Mouse (Mus musculus) lung, postnatal 10 days (tissue): Measurements from ENCODE around the gene Gm5134.

Source experiments
- DNase-seq: peaks from one replicate; pipeline ENCODE4 v3.0.0; 2021

Gm5134 gene

DNA sequence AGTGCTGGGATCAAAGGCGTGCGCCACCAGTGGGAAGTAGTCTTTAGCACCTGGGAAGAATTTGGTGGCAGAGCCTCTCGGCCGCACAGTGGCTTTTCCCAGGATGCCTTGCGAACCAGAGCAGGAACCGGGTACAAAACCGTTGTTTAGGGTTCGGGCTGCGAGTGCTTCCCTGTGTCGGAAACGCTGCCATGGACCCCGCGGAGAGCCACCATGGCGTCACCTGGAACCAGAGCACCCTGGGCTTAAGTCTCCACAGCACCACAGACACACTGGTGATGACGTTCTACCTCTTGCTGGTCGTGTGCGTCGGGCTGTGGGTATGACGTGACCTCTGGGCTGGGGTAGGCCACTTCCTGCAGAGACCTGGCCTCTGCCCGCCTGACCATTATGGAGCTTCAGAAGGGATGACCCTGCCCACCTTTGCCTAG is at the start of gene Gm5134:
Gm5134 (plus strand) TSS at position 134 of the 431 bp plus-strand sequence.
- no peak for DNase-seq

DNA sequence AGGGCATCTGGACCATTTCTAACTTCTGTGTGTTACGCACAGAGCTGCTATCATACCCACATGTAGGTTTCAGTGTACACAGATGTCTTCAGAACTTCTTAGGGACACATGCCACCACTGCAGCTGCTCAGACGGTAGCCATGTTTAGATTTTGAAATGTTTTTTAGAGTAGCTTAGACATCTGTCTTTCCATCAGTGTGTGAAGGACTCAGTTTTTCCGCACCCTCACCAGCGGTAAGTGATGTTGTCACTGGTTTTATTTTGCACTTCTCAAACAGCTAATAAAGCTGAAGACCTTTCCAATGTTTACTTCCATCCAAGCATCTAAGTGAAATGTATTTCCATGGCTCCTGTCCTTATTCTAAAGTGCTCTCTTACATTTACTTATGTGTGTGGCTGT is 47.4 kb upstream of the Gm5134 start:
- DNase-seq: no peak

DNA sequence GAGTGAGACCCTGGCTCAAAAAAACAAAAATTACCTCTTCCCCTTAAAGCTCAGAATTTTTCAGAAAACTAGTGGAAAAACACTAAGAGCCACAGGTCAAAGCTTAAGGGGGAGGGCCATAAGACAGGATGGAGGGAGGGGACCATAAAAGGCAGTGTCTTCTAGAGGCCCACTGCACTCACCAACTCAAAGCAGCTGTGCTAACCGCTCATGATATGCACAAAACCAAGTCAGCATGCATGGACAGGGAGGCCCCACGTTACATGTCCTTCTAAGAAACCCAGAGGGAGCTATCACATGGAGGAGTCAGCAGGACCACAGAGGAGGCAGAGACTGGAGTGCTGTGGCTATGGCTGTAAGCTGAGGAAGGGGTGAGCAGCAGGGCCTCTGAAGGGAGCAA is 43.6 kb upstream of the Gm5134 start:
- no peak for DNase-seq

DNA sequence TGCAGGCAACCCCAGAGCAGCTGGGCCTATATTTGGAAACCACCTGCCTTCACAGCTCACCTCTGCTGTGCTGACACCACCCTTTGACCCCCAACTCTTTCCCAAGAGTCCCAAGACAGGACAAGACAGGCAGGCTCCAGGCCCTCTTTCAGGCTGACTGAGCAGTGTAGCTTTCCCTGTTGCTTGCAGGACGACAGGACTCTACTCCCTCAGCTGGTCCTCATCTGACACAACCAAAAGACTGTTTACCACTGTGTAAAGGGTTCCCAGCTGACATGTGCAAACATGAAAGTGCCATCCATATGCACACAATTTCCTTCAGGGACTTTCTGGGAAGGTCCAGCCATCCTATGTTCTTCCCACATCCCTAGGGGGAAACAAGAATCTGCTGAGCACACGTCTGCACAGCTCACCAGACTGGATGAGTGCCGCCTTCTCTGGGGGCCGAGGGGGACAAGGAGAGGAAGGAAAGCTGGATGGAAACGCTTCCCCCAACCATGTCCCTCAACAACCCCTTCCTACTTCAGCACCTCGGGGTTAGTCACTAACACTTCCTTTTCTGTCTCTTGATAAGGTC is 41.2 kb upstream of the Gm5134 start:
- DNase-seq: peak; percentile 12

DNA sequence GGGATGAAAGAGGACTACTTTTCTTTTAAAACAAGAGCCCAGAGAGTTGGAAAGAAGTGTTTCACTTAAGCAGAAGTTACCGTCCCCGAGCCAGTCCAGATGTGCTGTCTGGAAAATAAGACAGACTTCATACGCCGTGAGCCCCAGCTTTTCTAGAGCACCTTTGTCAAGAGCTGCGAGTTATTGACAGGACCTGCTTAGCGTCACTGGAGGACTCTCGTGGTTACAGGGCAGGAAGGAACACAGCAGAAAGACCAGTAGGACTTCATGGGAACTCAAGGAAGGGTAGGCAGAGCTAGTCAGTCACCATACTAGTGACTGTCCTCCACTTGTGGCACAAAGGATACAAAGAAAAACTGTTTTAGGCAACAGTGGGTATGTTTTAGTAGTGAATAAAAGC is 38.8 kb upstream of the Gm5134 start:
- DNase-seq: no peak

DNA sequence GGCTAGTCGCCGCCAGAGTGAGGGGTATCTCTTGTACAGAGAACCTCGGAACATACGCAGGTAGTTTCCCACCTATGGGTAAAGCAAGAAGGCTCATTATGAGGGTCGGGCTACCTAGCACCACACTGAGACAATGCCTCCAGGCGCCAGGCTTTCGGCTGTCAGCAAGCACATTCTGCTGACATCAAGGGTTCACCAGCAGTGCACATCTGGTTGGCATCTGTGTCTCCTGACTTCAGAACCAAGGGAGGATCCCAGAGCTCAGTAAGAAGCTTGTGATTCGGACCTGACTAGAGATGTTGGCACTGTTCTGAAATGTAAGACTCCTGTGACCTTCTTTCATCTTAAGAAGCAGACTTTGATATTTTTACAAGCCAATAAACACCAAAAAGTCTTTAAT is 37.5 kb upstream of the Gm5134 start:
- DNase-seq: no peak

DNA sequence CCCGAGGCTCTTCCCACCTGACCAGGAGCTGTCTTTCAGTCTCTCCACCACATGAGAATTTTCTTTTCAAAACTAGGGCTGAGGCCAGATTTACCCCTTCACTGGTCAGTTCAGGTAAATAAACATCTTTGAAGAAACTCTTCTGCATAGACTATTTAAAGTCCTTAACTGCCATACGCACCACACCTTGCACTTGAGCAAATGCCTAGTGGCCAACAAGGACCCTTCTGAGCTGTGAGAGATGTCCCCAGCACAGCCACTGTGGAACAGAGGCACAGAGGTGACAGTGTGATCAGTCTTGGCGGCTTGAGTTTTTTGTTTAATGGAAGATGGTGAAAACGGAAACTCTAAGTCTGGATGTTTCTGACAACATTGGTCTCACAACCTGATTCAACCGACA is 35.3 kb upstream of the Gm5134 start:
- peak; percentile 41 for DNase-seq

DNA sequence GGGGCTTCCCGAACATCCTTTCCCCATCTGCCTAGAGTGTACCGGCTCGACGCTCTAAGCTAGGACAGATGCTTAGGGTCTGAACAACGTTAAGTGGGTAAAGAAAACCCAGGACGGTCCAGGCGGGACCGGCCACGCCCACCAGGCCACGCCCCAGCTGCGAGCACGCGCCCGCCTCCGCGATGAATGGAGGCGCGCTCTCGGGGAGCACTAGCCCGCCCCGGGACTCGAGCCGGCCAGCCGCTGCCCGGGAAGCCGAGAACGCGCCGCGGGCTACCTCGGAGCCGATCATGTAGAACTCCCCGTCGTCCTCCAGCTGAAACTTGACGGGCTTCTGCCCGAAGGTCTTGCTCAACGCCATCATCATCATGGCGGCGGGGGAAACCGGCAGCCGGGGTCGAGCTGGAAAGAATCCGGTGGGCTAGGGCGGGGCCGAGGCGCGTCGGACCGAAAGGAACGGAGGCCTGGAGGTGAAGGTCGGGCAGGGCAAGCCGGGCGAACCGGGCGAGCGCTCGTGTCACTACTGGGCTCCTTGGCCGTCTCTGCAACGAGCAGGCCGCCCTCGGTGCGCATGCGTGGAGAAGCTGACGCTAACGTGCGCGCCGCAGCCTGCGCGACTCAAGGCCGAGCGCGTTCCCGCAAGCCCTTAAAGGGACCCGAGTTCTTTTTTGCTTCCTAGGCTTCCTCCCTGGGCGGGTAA is 33.1 kb upstream of the Gm5134 start, which contains the start of gene Smarcb1:
Smarcb1 (minus strand) TSS at position 592 of the 700 bp plus-strand sequence.
- peak; percentile 96 for DNase-seq

DNA sequence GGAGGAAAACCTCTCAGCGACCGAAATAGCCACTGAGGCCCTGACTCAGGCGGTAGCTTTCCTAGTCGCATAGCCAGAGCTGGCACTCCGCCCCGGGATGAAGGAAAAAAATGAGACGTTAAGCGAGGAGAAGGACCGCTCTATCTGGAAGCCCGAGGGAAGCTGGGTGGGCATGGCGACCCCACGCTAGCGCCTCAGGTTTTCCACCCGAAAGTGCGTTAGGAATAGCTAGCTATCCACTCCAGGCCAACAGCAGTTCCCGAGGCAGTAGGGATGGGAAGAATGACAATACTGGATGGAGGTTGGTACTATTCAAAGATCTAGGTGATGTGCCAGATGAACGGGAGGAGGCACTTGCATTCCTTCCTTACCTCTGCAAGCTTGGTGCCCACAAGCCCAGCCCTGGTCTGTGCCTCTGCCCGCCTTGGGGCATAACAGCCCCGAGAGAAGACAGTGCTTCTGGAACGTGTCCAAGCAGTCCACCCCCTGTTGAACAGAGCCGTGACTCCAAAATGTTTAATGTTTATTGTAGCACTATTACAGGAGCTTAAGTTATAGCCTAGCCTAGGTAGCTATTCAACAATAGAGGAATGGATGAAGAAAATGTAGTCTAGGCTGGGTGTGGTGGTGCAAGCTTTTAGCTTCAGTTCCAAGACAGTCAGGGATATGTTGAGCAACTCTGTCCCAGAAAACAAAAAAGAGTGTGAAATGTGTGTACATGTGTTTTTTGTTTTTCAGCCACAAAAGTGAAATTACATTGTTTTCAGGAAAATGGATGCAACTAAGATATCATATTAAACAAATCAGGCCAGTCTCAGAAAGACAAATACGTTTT is 32.4 kb upstream of the Gm5134 start:
- DNase-seq: peak; percentile 32

DNA sequence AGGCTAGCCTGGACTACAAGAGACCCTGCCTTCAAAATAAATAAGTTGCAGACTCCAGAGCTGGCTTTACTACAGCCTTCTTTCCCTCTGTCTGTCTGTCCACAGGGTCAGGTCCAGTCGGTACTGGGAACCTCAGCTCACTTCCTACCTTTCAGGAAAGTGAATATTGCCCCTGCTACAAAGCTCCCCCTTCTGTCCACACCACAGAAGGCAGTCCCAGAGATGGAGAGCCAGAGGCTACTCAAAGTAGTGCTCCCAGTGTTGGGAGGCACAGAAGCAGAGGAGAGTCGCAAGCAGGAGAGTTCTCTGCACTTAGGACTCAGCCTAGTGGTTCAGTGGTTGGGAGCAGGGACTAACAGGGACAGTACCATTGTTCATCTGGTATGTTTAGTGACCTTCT is 30.0 kb upstream of the Gm5134 start:
- peak; percentile 29 for DNase-seq

DNA sequence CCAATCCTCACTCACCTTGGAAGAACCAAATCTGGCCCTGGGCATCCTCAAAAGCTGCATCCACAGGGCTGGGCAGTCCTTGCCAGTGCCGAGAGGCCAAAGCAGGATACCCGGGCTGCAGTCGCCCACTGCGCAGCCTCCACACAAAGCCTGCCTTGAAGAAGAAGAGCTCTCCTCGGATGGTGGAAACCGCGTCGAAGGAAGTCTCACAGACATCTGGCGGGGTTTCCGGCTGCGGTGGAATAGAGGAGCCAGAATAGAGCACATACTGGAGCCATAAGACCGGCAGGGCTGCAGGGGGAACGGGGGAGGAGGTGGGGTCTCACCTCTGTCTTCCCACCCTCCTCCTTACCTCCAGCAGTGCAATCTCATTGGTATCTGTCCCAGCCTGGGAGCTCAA is 27.9 kb upstream of the Gm5134 start:
- DNase-seq: no peak

DNA sequence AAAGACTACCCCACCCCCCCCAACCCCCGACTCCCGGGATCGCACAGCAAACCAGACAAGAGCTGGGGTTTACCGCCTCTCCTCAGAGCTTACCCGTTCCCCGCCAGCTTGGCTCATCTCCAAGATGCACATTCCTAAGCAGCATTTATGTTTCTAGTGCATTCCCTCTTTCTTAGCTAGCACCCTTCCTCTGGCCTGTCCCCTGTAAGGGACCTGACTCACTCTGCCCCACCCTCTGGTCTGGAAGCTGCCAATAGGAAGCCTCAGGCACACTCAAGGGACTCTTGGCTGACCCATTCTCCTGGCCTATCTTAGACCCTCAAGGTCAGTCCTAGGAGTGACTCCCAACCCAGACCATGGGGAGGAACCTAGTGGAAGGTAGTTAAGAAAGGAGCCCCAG is 24.0 kb upstream of the Gm5134 start:
- DNase-seq: peak; percentile 81

DNA sequence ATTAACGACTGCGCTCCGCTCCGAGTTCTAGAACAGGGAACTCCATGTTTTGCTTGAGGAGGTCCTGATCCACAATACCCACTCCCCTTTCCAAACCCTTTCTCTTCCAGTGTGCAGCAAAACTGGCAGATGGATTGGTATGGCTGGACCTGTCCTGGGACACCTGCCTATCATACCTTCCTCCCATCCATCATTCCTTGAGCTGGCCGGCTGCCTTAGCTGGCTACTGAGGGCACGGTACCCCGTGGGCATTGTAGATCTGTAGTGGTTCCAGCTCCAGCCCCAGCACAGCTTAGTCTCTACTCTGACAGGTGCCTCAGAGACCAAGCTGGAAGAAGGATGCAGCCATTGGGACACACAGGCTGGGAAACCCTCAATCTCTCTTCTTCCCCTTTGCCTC is 23.0 kb upstream of the Gm5134 start:
- DNase-seq: no peak

DNA sequence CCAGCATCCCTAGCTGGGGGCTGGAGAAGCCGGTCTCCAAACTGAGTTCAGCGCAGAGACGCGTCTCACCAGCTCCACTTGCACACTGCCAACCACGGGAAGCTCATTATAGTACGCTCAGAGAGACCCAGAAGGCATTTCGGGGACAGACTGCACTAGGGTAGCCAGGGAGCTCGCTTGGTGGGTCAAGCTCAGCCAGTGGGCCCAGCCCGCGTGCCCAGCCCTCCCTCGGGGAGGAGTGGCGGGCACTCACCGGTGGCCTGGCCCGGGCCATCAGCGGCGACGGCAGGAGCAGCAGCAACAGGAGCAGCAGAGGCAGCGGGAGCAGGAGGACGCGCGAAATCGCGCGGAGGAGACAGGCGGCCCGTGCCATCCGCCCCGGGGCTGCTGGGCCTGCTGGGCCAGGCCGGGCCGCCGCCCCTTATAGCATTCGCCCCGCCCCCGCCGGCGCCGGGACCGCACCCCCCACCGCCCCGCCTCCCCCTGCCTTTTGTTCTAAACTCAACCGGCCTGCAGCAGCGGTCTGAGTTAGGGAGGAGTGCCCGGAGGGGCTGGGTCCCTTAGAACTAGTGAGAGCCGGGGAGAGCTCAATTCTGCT is 22.1 kb upstream of the Gm5134 start:
- peak; percentile 69 for DNase-seq

DNA sequence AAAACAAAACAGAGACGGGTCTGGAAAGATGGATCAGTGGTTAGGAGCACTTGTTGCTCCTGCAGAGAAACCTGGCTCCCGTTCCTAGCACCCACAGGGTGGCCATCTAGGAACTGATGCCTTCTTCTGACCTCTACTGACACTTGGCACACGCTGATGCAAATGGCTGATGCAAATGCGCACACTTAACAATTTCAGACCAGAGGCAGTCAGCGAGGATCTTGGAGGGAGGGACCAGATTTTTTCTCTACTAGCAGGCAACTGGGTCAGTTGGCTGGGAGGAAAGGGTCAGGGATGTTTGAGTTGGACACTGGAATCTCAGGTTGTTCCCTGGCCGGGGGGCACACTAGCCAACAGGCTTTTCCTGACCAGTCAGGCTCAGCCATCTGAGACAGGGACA is 21.4 kb upstream of the Gm5134 start, which contains the start of gene Chchd10:
Chchd10 (plus strand) TSS at position 240 of the 400 bp plus-strand sequence.
- no peak for DNase-seq

DNA sequence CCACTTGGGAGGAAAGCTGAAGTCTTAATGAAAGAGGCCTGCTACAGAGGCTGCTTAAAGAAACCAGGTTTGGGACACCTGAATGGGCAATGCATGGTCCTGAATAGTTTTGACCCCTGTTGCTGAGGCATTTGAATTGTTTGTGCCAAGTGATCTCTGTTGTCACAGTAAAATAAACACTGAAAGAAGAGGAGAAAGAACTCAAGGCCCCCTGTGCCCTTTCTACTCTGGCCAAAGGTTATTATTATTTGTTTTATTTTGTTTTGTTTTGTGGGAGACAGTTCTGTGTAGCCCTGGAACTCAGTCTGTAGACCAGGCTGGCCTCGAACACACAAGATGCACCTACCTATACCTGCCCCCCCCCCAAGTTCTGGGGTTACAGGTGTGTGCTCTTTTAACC is 19.3 kb upstream of the Gm5134 start:
- no peak for DNase-seq

DNA sequence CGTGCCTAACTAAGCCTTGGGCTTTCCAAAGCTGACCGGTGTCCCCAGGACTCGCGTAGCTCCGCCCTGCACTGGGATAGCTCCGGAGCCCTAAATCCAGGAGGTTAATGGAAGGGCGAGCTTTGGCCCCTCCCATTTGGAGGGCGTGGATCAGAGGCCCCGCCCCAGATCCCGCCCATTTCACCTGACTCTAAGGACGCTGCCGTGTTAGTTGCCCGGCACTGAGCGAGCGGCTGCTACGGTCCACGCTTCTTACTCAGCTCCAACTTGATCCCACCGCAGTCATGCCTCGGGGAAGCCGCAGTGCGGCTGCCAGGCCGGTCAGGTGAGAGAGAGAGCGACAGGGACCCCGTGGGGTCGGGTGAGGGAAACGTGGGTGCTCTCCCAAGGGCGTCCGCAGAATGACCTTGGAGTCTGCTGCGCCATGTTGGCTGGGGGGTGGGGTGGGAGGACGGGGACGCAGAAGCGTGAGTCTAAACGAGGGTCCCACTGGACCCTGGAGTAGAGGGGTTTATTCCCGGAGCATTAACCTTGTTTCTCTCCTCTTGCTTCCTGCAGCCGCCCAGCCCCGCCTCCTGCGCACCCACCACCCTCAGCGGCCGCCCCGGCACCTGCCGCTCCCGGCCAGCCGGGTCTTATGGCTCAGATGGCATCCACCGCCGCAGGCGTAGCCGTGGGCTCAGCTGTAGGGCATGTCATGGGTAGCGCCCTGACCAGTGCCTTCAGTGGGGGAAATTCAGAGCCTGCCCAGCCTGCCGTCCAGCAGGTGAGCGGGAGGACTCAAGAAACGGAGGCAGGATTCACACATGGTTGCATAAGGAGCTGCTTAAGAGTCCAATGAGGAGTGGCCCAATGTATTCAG is 18.4 kb upstream of the Gm5134 start, which contains the start of gene Mmp11:
Mmp11 (minus strand) TSS at position 817 of the 862 bp plus-strand sequence.
- DNase-seq: peak; percentile 70

DNA sequence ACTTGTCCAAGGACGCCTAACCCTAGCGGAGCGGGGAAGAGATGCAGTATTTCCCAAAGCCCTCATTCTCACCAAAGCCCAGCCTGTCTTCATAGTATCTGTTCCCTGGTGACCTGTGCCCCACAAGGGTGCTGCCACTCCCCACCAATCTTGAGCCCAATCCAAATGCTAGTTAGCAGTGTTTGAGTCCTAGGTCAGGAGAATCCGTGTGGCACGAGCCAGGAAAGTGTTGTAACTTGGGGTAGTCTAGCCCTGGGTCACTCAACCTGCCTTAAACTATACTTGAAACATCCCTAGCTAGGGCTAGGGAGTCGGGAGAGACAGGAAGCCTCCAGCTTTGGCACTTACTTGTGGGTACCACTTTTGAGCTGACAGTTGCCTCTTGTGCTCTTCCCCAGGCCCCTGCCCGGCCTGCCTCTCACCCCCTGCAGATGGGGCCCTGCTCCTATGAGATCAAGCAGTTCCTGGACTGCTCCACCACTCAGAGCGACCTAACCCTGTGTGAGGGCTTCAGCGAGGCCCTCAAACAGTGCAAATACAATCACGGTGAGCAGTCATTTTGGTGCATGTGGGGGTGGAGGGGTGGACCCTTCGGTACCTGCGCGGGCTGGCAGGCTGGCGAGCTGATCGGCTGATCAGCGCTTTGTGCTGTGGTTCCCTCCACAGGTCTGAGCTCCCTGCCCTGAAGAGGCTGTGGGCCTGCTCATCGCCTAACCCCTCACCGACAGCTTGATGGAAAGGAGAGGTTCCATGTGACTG is 17.2 kb upstream of the Gm5134 start:
- DNase-seq: no peak

DNA sequence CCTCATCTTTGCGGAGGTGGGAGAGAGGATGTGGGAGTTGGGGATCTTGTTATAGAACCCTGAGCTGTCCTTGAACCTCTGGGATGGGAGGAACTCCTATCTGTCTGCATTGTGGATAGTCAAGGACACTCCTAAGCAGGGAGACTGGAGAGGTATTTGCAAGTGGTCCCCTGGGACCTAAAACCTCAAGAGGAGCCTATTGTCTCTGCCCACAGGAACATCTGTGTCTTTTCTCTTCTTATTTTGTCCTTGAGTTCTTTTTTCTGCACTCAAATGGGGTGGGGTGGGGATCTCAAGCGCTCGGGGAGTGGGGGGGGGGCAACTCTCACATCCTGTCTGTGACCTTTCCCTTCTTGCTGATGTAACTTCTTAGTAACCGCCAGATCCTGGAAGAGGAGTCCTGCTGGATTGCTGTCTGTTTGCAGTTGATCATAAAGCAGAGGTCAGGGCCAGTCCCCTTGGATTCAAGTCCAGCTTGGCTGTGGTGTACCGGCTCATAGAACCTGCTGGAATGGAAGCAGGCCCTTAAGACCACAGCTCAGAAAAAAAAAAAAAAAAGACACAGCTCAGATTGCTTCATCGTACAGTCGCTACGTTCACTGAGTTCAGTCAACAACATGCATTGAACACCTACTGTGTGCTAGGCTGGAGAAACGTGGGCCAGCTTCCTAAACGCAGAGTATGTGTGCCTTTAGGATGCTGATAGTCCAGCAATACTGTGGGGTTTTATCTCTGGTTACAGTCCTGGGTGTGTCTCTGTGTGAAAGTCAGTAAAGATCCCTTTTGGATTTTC is 16.3 kb upstream of the Gm5134 start:
- DNase-seq: no peak

DNA sequence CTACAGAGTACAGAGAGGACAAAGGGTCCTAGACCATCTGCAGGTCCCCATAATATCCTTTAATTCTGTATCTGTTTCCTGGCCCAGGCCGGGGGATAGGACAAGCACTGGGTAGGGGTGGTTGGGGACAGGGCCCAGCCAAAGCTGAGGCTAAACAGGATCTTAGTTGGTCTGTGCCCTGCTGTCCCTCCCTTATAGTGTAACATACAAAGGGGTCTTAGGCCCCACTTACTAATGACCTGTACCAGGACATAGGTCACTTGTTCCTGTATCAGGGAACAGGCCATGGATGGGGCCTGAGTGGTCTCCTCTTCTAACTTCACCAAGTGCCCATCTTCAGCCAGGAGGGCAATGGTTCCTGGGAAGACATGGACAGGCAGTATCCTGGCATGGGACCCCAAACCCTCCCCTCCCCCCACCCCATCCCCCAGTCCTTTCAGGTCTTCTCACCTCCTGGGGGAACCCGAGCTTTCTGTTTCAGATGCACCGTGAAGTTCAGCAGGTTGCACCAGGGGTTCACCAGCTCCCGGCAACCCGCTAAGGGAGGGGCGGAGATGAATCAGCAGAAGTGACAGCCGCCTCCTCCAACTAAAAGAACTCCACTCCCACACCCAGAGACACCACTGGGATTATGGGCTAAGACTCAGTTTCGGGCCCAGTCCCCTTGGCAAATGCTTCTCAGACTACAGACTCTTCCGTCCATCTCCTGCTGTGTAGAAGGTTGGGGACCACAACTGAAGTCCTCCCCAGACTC is 14.7 kb upstream of the Gm5134 start:
- no peak for DNase-seq
